Mouse (Mus musculus): ENCODE data around the gene Flt3l. TPM values are rescaled to one million over a fixed set of nuclear protein-coding genes. Genes with fewer than 3 reads are reported as not detected.
A peak's percentile ranks its signal among the peaks of the same experiment; 100 is the strongest.

Gene Flt3l
- polyA plus RNA-seq (2014; fragmentation: Nextera tagmentation; extraction: Ambion mirVana): 0.61 and 1.3 TPM in 2 replicates

GRCm38 (mm10) chr7:45135993-45136567 lies at the start of gene Flt3l, which contains the start of gene Gm45713:
Flt3l (minus strand) TSS chr7:45136432.
Gm45713 (minus strand) TSS chr7:45136231.
- peaks cover 3% of the 10 kb centered on the region; the same call in 1 of the 2 replicates for H3K9me3 ChIP-seq (replicated peaks; ENCODE audit: control insufficient read depth, low read length)
- DNase-seq (ENCODE audit: low spot score) (peak; percentile 89), ATAC-seq (peak; percentile 90)
- H3K27ac ChIP-seq (ENCODE audit: low read depth, low read length): no peak within 1 kb of the TSS
- H3K4me3 ChIP-seq (ENCODE audit: low read depth, low read length): peak within 1 kb of the TSS; percentile 36
- H3K9ac ChIP-seq (ENCODE audit: low read length): peak within 1 kb of the TSS; percentile 62
- WGBS: 4% methylated on average over 29 of the region's 29 CpGs
- no peaks in the 10 kb centered on the region for H3K36me3 ChIP-seq (ENCODE audit: control insufficient read depth, insufficient read depth, low read length)
- H3K4me2 ChIP-seq (ENCODE audit: low read length): peak within 1 kb of the TSS; percentile 61
- H3K27me3 ChIP-seq (replicated peaks; ENCODE audit: control insufficient read depth, insufficient read depth, low read length): no peaks in the 10 kb centered on the region
- H3K4me1 ChIP-seq (ENCODE audit: control insufficient read depth, insufficient read depth, low read length): 0 out of 2 replicates have a peak, but pooled peaks cover 3% of the 10 kb centered on the region

DNA sequence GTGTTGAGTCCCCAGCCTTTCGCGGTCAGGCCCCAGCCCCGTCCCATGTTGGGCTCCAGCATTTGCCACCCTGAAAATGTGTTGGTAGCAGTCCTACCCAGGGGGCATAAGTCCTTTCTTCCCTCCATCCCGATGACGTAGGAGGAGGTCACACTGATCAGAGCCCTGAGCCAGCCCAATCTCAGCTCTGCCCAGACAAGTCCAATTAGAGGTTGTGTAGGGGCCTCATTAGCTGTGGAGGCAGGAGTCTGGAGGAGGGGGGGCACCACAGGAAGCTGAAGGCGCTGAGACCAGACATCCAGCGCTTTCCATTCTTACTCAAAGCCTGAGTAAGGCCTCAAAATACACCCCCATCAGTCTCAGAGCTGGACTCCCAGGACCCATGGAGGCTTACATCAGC lies 49.7 kb upstream of the Flt3l start:
- Histone ChIP-seq H3K27ac (ENCODE audit: low read depth, low read length) (no peak overlapping the region), H3K4me1 (ENCODE audit: control insufficient read depth, insufficient read depth, low read length) (peaks cover 7% of the 10 kb centered on the region; the same call in 1 of the 2 replicates), H3K9ac (ENCODE audit: low read length) (no peak overlapping the region), H3K36me3 (ENCODE audit: control insufficient read depth, insufficient read depth, low read length) (no peaks in the 10 kb centered on the region), H3K4me3 (ENCODE audit: low read depth, low read length) (no peak overlapping the region), H3K4me2 (ENCODE audit: low read length) (no peak overlapping the region), H3K27me3 (replicated peaks; ENCODE audit: control insufficient read depth, insufficient read depth, low read length) (peaks cover 42% of the 10 kb centered on the region), H3K9me3 (replicated peaks; ENCODE audit: control insufficient read depth, low read length) (no peaks in the 10 kb centered on the region)
- ATAC-seq (no peak), DNase-seq (ENCODE audit: low spot score) (no peak)
- 44% methylated on average over 7 of the region's 7 CpGs for WGBS

DNA sequence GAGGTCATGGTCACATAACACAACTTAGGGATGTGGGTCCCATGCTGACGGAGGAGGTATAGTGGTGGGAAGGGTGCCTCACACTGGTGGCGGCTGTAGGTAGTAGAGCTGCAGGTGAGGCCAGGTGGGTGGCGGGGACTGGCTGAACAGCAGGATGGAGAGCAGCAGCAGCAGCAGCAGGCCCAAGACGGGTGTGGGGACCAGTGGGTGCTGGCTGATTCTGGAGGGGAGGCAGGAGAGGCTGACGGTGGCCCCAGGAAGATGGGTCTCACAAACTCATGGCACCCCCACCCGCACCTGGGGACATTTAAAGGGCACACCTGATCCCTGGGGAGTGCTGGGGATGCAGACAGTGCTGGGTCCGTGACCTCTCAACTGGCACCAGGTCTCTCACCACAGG lies 47.4 kb upstream of the Flt3l start:
- Histone ChIP-seq H3K36me3 (ENCODE audit: control insufficient read depth, insufficient read depth, low read length) (no peaks in the 10 kb centered on the region), H3K4me3 (ENCODE audit: low read depth, low read length) (no peak overlapping the region), H3K4me1 (ENCODE audit: control insufficient read depth, insufficient read depth, low read length) (peaks cover 7% of the 10 kb centered on the region; the same call in 1 of the 2 replicates), H3K27me3 (replicated peaks; ENCODE audit: control insufficient read depth, insufficient read depth, low read length) (peaks cover 62% of the 10 kb centered on the region), H3K9ac (ENCODE audit: low read length) (no peak overlapping the region), H3K4me2 (ENCODE audit: low read length) (no peak overlapping the region), H3K27ac (ENCODE audit: low read depth, low read length) (no peak overlapping the region), H3K9me3 (replicated peaks; ENCODE audit: control insufficient read depth, low read length) (no peaks in the 10 kb centered on the region)
- ATAC-seq: no peak
- WGBS: 58% methylated on average over 7 of the region's 7 CpGs
- no peak for DNase-seq (ENCODE audit: low spot score)

DNA sequence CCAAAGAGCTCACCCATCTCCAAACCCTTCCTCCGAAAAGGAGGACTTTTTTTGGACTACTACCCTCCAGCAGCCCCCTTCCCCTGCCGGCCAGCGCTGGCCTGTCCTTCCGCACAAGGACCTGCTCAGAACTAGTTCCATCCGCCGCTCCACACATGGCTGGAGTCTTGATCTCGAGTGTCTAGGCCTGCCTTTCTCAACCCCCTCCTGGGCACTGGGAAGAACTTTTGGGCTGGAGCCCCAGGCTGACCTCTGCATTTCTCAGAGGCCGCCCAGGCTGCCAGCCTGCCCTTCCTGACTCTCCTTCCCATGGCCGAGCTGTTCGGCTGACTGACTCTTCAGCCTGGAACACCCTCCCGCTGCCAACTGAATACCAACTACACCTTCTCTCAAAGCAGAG lies 46.4 kb upstream of the Flt3l start:
- DNase-seq (ENCODE audit: low spot score) (no peak), ATAC-seq (0 out of 2 replicates have a peak, but pooled peaks have one; percentile 26)
- WGBS: 19% methylated on average over 11 of the region's 11 CpGs
- H3K9ac ChIP-seq (ENCODE audit: low read length): peak overlapping the region; percentile 26; the same call in 1 of the 2 replicates
- no peaks in the 10 kb centered on the region for H3K9me3 ChIP-seq (replicated peaks; ENCODE audit: control insufficient read depth, low read length)
- no peaks in the 10 kb centered on the region for H3K36me3 ChIP-seq (ENCODE audit: control insufficient read depth, insufficient read depth, low read length)
- H3K4me1 ChIP-seq (ENCODE audit: control insufficient read depth, insufficient read depth, low read length): peaks cover 7% of the 10 kb centered on the region; the same call in 1 of the 2 replicates
- no peak overlapping the region for H3K27ac ChIP-seq (ENCODE audit: low read depth, low read length)
- peaks cover 71% of the 10 kb centered on the region for H3K27me3 ChIP-seq (replicated peaks; ENCODE audit: control insufficient read depth, insufficient read depth, low read length)
- H3K4me2 ChIP-seq (ENCODE audit: low read length): peak overlapping the region; percentile 50
- peak overlapping the region; percentile 19 for H3K4me3 ChIP-seq (ENCODE audit: low read depth, low read length)

GRCm38 (mm10) chr7:45182199-45182601 lies 46.0 kb upstream of the Flt3l start:
- DNase-seq (ENCODE audit: low spot score) (peak; percentile 93), ATAC-seq (peak; percentile 94)
- Histone ChIP-seq H3K4me2 (ENCODE audit: low read length) (peak overlapping the region; percentile 50), H3K27me3 (replicated peaks; ENCODE audit: control insufficient read depth, insufficient read depth, low read length) (peaks cover 75% of the 10 kb centered on the region), H3K27ac (ENCODE audit: low read depth, low read length) (no peak overlapping the region), H3K9me3 (replicated peaks; ENCODE audit: control insufficient read depth, low read length) (no peaks in the 10 kb centered on the region), H3K36me3 (ENCODE audit: control insufficient read depth, insufficient read depth, low read length) (no peaks in the 10 kb centered on the region), H3K4me1 (ENCODE audit: control insufficient read depth, insufficient read depth, low read length) (peaks cover 7% of the 10 kb centered on the region; the same call in 1 of the 2 replicates), H3K9ac (ENCODE audit: low read length) (peak overlapping the region; percentile 26; the same call in 1 of the 2 replicates), H3K4me3 (ENCODE audit: low read depth, low read length) (peak overlapping the region; percentile 19)
- under 1% methylated on average over 34 of the region's 34 CpGs for WGBS

DNA sequence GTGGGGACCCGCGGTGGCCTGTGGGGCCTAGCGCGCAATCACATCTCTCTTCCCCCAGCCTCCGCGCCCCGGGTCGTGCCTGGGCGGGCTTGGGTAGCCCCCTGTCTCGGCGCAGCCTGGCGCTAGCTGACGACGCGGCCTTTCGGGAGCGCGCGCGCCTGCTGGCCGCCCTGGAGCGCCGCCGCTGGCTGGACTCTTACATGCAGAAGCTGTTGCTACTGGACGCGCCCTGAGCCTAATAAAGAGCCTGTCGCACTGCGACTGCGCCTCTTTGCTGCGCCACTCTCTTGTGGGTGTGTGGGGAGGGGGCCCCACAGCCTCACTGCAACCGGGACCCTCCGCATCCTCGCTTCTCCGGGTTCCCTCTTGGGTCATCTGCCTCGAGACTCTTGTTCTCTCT lies 45.3 kb upstream of the Flt3l start:
- peak overlapping the region; percentile 6; the same call in 1 of the 2 replicates for H3K4me3 ChIP-seq (ENCODE audit: low read depth, low read length)
- H3K9ac ChIP-seq (ENCODE audit: low read length): no peak overlapping the region
- no peaks in the 10 kb centered on the region for H3K9me3 ChIP-seq (replicated peaks; ENCODE audit: control insufficient read depth, low read length)
- no peak overlapping the region for H3K27ac ChIP-seq (ENCODE audit: low read depth, low read length)
- ATAC-seq (no peak; the same call in 1 of the 2 replicates), DNase-seq (ENCODE audit: low spot score) (no peak)
- H3K36me3 ChIP-seq (ENCODE audit: control insufficient read depth, insufficient read depth, low read length): no peaks in the 10 kb centered on the region
- H3K27me3 ChIP-seq (replicated peaks; ENCODE audit: control insufficient read depth, insufficient read depth, low read length): peaks cover 81% of the 10 kb centered on the region
- WGBS: 6% methylated on average over 24 of the region's 35 CpGs
- H3K4me1 ChIP-seq (ENCODE audit: control insufficient read depth, insufficient read depth, low read length): peaks cover 7% of the 10 kb centered on the region; the same call in 1 of the 2 replicates
- H3K4me2 ChIP-seq (ENCODE audit: low read length): peak overlapping the region; percentile 50

DNA sequence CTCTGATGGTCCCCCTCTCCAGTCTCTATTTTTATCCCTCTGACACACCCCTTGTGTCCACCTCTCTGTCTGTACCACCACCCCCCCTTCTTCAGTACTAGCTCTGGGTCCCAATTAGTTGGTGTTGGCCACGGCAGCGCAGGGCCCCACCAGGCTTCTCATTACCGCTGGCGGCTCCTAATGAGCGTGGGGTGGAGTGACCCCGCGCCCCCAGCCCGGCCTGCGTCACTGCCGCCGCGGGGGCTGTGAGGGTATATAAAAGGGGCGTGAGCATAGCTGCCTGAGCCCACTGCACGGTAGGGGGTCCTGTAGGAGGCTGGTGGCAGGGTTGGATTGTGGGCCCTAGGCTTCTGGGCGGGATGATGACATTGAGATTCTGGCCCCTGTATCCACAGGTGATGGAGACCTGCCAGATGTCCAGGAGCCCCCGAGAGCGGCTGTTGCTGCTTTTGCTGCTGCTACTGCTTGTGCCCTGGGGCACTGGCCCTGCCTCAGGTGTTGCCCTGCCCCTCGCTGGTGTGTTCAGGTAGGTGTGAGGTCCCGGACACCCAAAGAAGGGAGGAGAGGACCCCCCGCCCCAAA lies 44.8 kb upstream of the Flt3l start, which contains the start of gene Pth2:
TSS of gene Pth2 (plus strand) at position 100 of the 582 bp plus-strand sequence.
- no peak within 1 kb of the TSS for H3K9ac ChIP-seq (ENCODE audit: low read length)
- WGBS: 9% methylated on average over 20 of the region's 20 CpGs

DNA sequence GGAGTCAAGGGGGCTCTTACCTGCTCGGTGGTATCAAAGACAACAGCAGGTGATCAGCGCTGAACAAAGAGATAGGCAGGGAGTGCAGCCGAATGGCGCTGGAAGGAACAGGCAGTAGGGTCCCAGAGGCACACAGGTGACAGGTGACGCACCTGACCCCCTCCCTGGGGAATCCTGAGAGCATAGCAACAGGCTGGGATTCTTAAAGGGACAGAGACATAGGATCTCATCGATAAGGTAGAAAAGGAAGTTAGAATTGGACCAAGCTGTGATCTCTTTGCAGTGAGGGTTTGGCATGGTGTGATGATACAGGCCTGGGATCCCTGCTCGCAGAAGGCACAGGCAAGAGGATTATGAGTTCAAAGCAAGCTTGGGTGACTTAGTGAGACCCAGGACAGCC lies 43.2 kb upstream of the Flt3l start, which contains the start of gene Gfy:
TSS of gene Gfy (minus strand) at position 101 of the 400 bp plus-strand sequence.
- Histone ChIP-seq H3K27me3 (replicated peaks; ENCODE audit: control insufficient read depth, insufficient read depth, low read length) (peaks cover 98% of the 10 kb centered on the region), H3K9me3 (replicated peaks; ENCODE audit: control insufficient read depth, low read length) (no peaks in the 10 kb centered on the region), H3K4me3 (ENCODE audit: low read depth, low read length) (no peak within 1 kb of the TSS), H3K9ac (ENCODE audit: low read length) (no peak within 1 kb of the TSS), H3K4me1 (ENCODE audit: control insufficient read depth, insufficient read depth, low read length) (peaks cover 7% of the 10 kb centered on the region; the same call in 1 of the 2 replicates), H3K4me2 (ENCODE audit: low read length) (no peak within 1 kb of the TSS), H3K27ac (ENCODE audit: low read depth, low read length) (no peak within 1 kb of the TSS), H3K36me3 (ENCODE audit: control insufficient read depth, insufficient read depth, low read length) (no peaks in the 10 kb centered on the region)
- no peak for ATAC-seq
- DNase-seq (ENCODE audit: low spot score): no peak
- 23% methylated on average over 7 of the region's 7 CpGs for WGBS

More for the DNA sequence above, 44.8 kb upstream of the Flt3l start, which contains the start of gene Pth2:
- DNase-seq (ENCODE audit: low spot score) (no peak), ATAC-seq (no peak)
- Histone ChIP-seq H3K27me3 (replicated peaks; ENCODE audit: control insufficient read depth, insufficient read depth, low read length) (peaks cover 87% of the 10 kb centered on the region), H3K4me2 (ENCODE audit: low read length) (peak within 1 kb of the TSS; percentile 50), H3K4me1 (ENCODE audit: control insufficient read depth, insufficient read depth, low read length) (peaks cover 7% of the 10 kb centered on the region; the same call in 1 of the 2 replicates), H3K27ac (ENCODE audit: low read depth, low read length) (no peak within 1 kb of the TSS), H3K9me3 (replicated peaks; ENCODE audit: control insufficient read depth, low read length) (no peaks in the 10 kb centered on the region), H3K4me3 (ENCODE audit: low read depth, low read length) (peak within 1 kb of the TSS; percentile 19; the same call in 1 of the 2 replicates), H3K36me3 (ENCODE audit: control insufficient read depth, insufficient read depth, low read length) (no peaks in the 10 kb centered on the region)

Measured in forebrain, embryonic 14.5 days (tissue).